Mouse (Mus musculus) megakaryocyte-erythroid progenitor cell, adult 5-6 weeks (primary cell): Measurements from ENCODE around the gene Prkacb. TPM values are rescaled to one million over a fixed set of nuclear protein-coding genes. Genes with fewer than 3 reads are reported as not detected.
A peak's percentile ranks its signal among the peaks of the same experiment; 100 is the strongest.
"Not testable (repeated sequence)": the region's sequence is repeated elsewhere in the genome, so short reads cannot be mapped to it uniquely, and the experiment has no call there.

ENCODE experiments used
- ATAC-seq: replicated peaks from 2 replicates; pipeline ENCODE4 v1.8.0; 2016; ENCODE audit warnings: mild to moderate bottlenecking, inconsistent platforms; ENCODE audit not compliant: severe bottlenecking, poor library complexity, low FRiP score, low TSS enrichment
- total RNA-seq, 2 experiments: library from RNA; stranded (forward) in 1 of 2; stranded (reverse) in 1 of 2; fragments of 200-1000, 215-1000 nt in 1 of 2; fragments of >200 nt in 1 of 2; fragmentation: Nextera tagmentation in 1 of 2; gene quantifications; 2 replicates each; pipeline ENCODE4 v1.2.3; 2014 to 2017

Gene Prkacb
- total RNA-seq, 2 experiments from 2014 or later, result 33.4 to 39.0 TPM

- ATAC-seq, result not testable (repeated sequence)
Measured at GRCm38 (mm10) chr3:146736186-146736585, 76.6 kb downstream of the Prkacb start.

- ATAC-seq, result peak; percentile 76
Measured at GRCm38 (mm10) chr3:146735657-146736056, 77.1 kb downstream of the Prkacb start.

DNA sequence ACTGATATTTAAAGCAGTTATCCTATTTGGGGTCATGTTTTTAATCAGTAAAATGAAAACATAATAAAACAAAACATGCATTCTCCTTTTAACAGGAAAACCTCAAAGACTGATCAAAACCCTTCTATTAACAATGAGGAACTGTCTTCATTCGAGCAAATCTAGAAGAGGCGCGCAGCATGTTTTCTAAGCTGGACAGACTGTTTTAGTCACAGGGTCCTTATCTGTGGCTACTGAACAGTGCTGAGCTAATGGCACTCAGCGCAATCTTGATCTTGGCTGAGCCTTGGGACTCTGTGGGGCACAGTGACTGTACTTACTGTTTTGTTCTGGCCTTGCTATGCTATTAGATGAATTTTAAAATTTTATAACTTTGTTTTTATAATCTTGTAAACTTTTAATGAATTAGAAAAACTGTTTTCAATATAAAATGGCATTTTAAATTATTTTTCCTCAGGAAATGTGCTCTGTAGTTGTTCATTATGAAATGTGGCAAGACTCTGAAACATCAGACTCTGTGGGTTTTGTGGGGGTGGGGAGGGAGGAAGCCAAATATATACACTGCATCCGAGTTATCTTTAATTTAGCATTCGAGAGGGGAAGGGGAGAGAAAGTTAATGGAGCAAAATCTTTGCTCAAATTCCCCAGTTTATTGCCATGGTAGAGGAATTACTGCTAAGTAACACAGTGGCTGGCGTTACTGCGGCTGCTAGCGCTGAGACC lies 77.7 kb downstream of the Prkacb start:
- ATAC-seq, result peak; percentile 92

DNA sequence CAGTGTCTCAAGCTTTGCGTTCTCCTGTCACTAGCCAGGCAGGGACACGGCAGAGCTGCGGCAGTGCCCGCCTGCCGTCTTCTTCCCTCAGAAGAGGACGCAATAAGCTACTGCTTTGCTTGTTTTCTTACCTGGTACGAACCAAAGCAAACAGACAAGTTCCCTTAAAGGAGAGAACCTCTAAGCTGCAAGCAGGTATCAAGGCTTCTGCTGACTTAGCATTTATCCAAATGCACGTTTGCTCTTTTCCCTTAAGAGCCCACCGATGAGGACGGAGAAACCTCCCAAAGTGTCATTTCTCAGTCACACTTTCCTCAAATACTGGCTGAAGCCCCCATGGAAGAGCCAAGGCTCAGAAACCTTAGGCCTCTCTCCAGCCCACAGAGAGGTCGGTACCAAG lies 81.3 kb downstream of the Prkacb start:
- ATAC-seq, result no peak

GRCm38 (mm10) chr3:146723037-146723436 lies 89.8 kb downstream of the Prkacb start:
- ATAC-seq, result no peak

DNA sequence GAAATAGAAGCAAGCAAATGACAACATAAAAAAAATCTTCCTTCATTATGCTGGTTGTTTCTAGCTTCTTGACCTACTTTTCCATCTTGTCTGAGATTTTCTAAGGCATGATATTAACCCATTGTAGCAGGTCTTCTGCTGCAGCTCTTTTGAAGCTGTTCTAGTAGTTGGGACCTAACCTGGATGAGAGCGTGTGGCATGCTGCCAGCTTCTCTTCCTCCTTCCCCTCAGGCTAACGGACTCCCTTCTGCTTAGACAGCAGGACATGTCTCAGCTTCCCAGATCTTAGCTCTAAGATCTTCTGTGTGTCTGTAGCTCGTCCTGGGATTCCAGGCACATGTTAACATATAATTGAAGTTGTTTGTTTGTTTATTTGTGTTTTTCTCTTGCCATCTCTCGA lies 93.1 kb downstream of the Prkacb start:
- no peak for ATAC-seq

DNA sequence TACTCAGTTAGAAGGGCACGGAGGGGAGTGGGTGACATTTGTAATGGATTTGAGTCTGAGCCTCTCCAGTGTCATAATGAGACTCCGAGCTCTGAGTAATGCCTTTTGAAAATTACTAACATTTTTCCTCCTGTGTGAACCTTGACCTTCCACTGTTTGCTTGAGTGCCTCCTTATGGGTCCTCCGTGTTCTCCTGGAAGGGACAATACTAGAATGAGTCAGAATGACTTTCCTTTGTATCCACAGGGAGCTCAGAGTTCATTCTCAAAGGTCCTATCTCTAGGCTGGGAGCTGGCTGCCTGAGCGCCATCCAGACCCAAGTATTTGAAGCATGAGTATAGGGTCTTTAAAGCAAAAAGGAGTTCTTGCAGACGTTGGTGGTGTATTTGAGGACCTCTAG lies 94.5 kb downstream of the Prkacb start:
- ATAC-seq, result no peak

DNA sequence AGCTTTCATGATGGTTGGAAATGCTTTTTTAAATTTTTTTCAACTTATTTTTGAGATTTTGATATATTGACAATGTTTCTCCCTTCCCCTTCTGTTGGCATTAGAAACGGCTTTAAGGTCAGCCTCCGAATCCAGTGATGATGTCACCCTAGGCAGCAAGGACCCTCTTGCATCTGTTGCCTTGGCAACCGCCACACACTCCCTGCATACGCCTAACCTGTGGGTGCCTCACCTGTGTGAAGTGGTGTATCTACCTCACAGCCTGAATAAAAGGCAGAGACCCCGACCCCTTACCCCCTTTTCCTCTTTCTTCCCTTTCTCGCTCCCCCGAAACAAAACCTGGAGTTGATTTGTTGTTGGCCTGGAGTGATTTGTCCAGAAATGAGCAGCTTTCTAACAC lies 100.5 kb downstream of the Prkacb start:
- no peak for ATAC-seq

GRCm38 (mm10) chr3:146711559-146711958 lies 101.2 kb downstream of the Prkacb start:
- no peak for ATAC-seq

DNA sequence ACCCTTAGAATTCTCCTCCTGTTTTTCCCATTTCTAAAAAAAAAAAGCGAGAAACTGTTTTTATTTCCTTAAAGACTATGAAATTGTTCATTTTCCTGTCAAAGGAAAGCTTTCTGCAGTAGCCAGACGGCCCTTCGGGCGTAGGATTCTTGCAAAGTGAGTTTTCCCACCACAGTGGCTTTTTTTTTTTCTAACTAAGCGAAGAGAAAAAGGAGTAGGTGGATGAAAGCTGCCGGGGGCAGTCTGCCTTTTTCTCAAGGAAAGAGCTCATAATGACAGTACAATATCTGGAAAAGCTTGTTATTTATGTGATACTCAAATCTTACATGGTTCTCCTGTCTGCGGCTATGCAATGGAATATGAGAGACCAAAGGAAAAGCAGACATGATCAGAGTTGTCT lies 101.7 kb downstream of the Prkacb start:
- ATAC-seq, result no peak

DNA sequence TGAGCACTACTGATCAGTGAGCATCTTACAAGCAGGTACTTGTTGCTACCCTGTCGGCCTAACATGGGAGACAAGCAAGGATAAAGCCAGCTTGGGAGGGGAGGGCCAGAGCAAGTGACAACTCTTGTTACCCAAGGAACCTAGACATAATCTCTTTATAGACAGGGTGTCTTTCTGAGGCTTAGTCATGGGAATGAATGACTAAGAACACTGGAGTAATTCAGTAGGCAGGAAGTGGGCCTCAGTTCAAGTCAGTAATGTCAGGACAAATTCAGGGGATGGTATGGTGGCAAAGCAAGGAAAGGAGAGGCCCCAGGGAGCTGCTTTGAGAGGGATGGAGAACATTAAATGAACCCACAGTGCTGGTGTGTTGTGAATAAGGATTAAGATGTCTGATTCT lies 103.7 kb downstream of the Prkacb start:
- ATAC-seq, result no peak

DNA sequence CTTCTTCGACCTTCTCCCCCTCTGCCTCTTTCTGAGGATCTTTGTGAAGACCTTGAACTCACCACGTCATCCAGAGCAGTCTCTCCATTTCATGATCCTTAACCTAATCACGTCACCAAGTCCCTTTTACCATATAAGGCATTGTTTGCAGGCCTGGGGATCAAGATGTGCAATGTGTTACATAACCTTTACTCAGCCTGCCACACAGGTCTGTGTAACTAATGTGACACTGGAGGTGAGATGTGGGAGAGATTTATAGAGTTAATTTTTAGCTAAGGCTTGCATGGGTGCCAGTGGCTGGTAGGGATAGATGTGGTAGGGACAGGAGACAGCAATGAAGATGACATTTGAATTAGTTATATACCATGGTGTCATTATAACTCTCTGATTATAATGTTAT lies 104.4 kb downstream of the Prkacb start:
- no peak for ATAC-seq

GRCm38 (mm10) chr3:146704099-146704498 lies 108.7 kb downstream of the Prkacb start:
- no peak for ATAC-seq

DNA sequence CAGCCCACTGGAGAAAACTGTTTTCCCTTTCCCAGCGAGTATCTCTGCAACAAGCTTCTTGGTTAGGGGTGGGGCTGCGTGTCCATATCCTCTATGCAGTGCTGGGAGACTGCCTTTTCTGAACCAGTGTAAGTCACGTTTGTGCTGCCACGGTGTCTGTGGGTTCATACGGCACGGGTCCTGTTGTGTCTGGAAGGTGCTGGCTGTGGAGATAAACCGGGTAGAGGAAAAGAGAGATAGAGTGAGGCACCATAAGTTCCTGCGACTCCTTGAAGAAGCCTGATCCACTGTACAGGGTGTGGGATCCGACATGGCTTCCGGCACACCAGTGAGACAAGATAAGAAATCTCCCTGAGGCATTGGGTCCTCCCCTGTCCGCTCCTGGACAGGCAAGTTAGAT lies 112.7 kb downstream of the Prkacb start:
- peak; percentile 89 for ATAC-seq

GRCm38 (mm10) chr3:146698982-146699381 lies 113.8 kb downstream of the Prkacb start:
- peak; percentile 48 for ATAC-seq

GRCm38 (mm10) chr3:146692547-146692946 lies 120.2 kb downstream of the Prkacb start:
- ATAC-seq, result no peak

DNA sequence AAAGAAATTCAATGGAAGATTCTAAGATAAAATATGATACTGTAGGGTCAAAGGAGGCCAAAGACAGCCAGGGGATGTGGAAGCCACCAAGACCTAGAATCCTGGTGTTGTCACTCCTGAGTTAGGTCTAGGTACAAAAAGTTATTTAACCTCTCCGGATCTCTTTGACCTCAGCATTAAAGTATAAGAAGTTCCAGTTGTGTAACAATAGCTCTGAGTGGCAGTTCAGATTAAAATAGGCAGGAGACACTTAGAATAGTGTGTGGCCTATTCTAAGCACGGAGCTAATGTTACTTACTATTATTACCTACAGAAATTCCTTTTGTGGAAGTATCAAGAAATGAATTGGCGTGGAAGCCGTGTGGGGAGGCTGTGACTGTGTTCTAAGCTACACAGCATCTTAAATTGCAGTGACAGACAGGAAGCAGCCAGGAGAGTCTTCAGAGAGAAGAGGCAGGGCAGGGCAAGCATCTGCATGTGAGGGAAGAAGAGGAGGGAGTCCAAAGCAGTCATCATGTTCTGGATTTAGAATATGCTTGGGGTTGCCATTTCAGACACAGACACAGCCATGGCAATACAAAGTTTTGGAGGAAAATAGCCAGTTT lies 125.6 kb downstream of the Prkacb start:
- ATAC-seq, result no peak

DNA sequence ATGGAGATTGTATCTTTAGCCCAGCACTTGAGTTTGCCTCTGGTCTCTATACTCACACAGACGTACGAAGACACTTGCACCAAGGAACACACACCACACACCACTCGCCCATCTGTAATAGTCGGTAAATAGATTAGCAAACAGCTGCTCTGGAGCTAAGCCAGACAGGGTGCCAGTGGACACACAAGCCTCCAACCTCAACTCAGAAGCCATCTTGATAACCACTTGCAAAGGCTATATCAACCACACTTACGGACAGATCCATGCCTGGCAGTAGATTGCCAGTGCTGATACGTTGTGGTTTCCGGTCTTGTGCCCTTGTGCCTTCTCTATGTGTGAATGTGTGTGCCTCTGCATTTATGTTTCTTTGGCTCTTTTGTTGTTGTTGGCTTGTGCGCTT lies 126.4 kb downstream of the Prkacb start:
- peak; percentile 85 for ATAC-seq

DNA sequence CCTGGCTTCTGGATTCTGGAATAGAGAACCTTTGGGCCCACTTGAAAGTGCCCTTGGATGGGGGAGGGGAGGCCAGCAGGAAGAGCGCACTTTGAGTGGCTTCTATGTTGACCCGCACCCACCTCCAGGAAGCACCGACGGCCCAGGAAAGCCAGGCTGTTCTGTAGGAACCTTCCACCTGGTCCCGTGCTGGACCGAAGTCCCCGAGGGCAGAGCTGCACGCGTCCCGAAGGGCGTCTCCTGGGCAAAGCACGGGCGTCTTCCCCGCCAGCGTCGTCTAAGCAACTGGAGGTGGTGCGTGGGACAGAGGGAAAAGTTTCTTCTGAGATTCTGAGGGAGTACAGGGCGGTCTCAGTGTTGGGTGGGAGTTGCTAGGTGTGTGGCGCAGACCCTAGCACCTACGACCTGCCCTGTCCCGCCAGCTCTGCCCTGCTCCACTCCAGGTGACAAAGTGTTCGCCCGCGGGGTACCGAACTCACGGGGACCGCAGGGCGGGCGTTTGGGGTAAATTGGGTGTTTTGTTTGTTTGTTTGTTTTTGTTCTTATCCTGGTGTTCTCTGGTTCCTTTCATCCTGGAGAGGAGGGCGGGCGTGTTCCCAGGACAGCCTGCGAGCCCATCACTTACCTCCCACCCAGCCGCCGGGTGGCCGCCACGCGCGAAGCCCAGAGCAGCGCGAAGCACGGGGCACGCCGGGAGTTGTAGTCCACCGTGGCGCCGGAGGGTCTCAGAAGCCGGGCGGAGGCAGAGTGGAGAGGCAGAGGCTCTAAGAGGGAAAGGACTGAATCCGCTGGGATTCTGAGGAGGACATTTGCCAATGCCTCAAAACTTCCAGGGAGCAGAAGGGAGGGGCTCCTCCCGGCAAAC lies 127.7 kb downstream of the Prkacb start, which contains the start of gene Samd13:
Samd13 (minus strand) TSS at position 782 of the 865 bp plus-strand sequence.
- ATAC-seq, result no peak

DNA sequence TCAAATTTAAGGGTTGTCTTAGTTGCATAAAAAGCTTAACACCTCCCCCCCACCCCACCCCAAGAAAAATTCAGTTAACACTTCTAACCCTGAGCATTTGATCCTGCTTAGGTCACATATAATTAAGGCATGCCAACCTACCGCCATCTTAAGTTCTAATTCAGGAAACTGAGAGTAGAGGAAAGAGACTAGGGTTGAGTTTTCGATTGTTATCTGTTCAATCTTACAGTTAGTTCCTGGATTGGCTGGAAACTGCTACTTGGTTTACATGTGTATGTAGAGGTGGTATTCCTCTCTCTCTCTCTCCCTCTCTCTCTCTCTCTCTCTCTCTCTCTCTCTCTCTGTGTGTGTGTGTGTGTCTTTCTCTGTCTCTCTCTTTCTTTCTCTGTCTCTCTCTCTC lies 129.7 kb downstream of the Prkacb start:
- no peak for ATAC-seq
